Mouse (Mus musculus) intestine, embryonic 15.5 days (tissue): ENCODE data around the gene Supv3l1. TPM values are rescaled to one million over a fixed set of nuclear protein-coding genes. Genes with fewer than 3 reads are reported as not detected.
"Not testable (repeated sequence)": the region's sequence is repeated elsewhere in the genome, so short reads cannot be mapped to it uniquely, and the experiment has no call there.

Experiments used
- ATAC-seq: fragments of 200-750 bp; cut with Nextera tagmentation; 2 replicates; pipeline ENCODE4 v1.8.0; 2017; ENCODE audit warnings: moderate TSS enrichment, moderate library complexity
- H3K27ac ChIP-seq: fragments of 300-500 bp; sonication (generic); 2 replicates; pipeline ENCODE4 v1.5.1; 2015; ENCODE audit warnings: mild to moderate bottlenecking, inconsistent platforms
- H3K27me3 ChIP-seq: fragments of 300-500 bp; sonication (generic); replicated peaks from 2 replicates; pipeline ENCODE4 v1.6.1; 2015; ENCODE audit warnings: inconsistent platforms
- H3K36me3 ChIP-seq: fragments of 300-500 bp; sonication (generic); 2 replicates; pipeline ENCODE4 v1.6.1; 2015; ENCODE audit warnings: inconsistent platforms
- H3K4me1 ChIP-seq: fragments of 300-500 bp; sonication (generic); replicated peaks from 2 replicates; pipeline ENCODE4 v1.6.1; 2015; ENCODE audit warnings: inconsistent platforms
- H3K4me2 ChIP-seq: fragments of 300-500 bp; sonication (generic); replicated peaks from 2 replicates; pipeline ENCODE4 v1.6.1; 2015; ENCODE audit warnings: mild to moderate bottlenecking, inconsistent platforms
- H3K4me3 ChIP-seq: fragments of 300-500 bp; sonication (generic); replicated peaks from 2 replicates; pipeline ENCODE4 v1.5.1; 2015; ENCODE audit warnings: inconsistent platforms
- H3K9ac ChIP-seq: fragments of 300-500 bp; sonication (generic); 2 replicates; pipeline ENCODE4 v1.6.1; 2015; ENCODE audit warnings: inconsistent platforms
- H3K9me3 ChIP-seq: fragments of 300-500 bp; sonication (generic); 2 replicates; pipeline ENCODE4 v1.6.1; 2016; ENCODE audit warnings: inconsistent platforms
- WGBS: fragments of 180-500 bp; shearing (Covaris S2); methylation state at CpG from one replicate; pipeline ENCODE4 v1.1.7; 2015; 5-methylcytosine and 5-hydroxymethylcytosine counted together
- polyA plus RNA-seq: library from polyadenylated mRNA; unstranded; fragments of >200 nt; fragmentation: Nextera tagmentation; extraction: Ambion mirVana; gene quantifications from 2 replicates; pipeline ENCODE4 v1.2.1, GENCODE M21; 2015

Gene Supv3l1
- polyA plus RNA-seq = 31.2 and 33.3 TPM in 2 replicates

GRCm38 (mm10) chr10:62449364-62450279, at the start of gene Supv3l1, which contains the start of gene 4930507D05Rik:
Gene Supv3l1 (minus strand): TSS chr10:62449738.
Gene 4930507D05Rik (plus strand): TSS chr10:62449489.
- Histone ChIP-seq H3K9me3 (no peaks in the 10 kb centered on the region), H3K27ac (peak within 1 kb of the TSS; percentile 89), H3K36me3 (peaks cover 11% of the 10 kb centered on the region), H3K4me1 (peaks cover 7% of the 10 kb centered on the region; the same call in 1 of the 2 replicates), H3K4me2 (peak within 1 kb of the TSS; percentile 68), H3K9ac (peak within 1 kb of the TSS; percentile 100), H3K4me3 (peak within 1 kb of the TSS; percentile 100), H3K27me3 (no peaks in the 10 kb centered on the region)
- under 1% methylated on average over 73 of the region's 73 CpGs for WGBS
- ATAC-seq = peak; percentile 93

- not testable (repeated sequence) for H3K27ac ChIP-seq, H3K9ac ChIP-seq, H3K36me3 ChIP-seq, H3K4me2 ChIP-seq, H3K4me1 ChIP-seq, H3K9me3 ChIP-seq, ATAC-seq, H3K4me3 ChIP-seq, H3K27me3 ChIP-seq
- WGBS = 77% methylated on average over 3 of the region's 3 CpGs
Observed at GRCm38 (mm10) chr10:62491681-62492080, 42.1 kb upstream of the Supv3l1 start.

GRCm38 (mm10) chr10:62488266-62488665, 38.7 kb upstream of the Supv3l1 start:
- no peak overlapping the region for H3K4me2 ChIP-seq
- peaks cover 4% of the 10 kb centered on the region; the same call in 1 of the 2 replicates for H3K4me1 ChIP-seq
- H3K4me3 ChIP-seq = no peak overlapping the region
- no peak overlapping the region for H3K9ac ChIP-seq
- WGBS = 19% methylated on average over 1 of the region's 1 CpGs
- no peaks in the 10 kb centered on the region for H3K9me3 ChIP-seq
- ATAC-seq = no peak
- H3K27me3 ChIP-seq = no peaks in the 10 kb centered on the region
- H3K36me3 ChIP-seq = no peaks in the 10 kb centered on the region
- H3K27ac ChIP-seq = no peak overlapping the region

GRCm38 (mm10) chr10:62486618-62487415, 37.3 kb upstream of the Supv3l1 start, which contains the start of gene Vps26a:
Gene Vps26a (minus strand): TSS chr10:62486805.
- under 1% methylated on average over 56 of the region's 59 CpGs for WGBS

DNA sequence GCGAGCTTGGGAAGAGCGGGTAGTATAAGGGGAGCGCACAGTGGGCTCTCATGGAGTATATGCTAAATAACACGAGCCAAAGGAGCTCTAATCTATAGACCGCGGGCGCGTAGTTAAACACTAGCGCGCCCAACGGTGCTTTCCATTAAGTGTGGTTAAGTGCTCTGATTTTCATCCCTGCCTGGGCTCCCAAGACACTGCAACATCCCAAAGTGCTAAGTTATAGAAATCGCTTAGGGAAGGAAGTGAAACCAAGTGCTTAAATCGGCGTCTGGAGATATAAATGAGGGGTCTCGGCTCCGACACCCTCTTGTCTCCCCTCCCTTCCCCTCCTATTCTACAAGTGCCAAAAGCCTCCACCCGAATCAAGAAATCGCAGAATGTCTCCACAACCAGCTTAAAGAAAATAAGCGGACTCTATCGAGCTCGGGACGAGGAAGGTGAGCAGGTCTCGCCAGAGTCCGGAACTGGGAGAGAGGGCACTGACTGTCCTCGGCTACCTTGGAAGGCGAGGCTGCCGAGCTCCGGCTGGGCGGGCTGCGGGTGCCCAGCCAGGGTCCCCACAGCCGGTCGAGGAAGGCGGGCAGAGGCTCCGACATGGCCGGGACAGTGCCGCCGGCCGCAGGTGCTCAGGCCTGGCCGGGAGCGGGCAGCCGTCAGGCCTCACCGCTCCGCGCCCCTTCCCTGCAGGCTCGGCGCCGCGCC, 36.5 kb upstream of the Supv3l1 start:
- H3K9me3 ChIP-seq = no peaks in the 10 kb centered on the region
- peak overlapping the region; percentile 91 for H3K9ac ChIP-seq
- H3K36me3 ChIP-seq = no peaks in the 10 kb centered on the region
- H3K4me3 ChIP-seq = peak overlapping the region; percentile 97
- H3K27ac ChIP-seq = peak overlapping the region; percentile 83
- peaks cover 4% of the 10 kb centered on the region; the same call in 1 of the 2 replicates for H3K4me1 ChIP-seq
- peak; percentile 80 for ATAC-seq
- H3K27me3 ChIP-seq = no peaks in the 10 kb centered on the region
- H3K4me2 ChIP-seq = peak overlapping the region; percentile 57
- under 1% methylated on average over 40 of the region's 48 CpGs for WGBS

More at GRCm38 (mm10) chr10:62486618-62487415, 37.3 kb upstream of the Supv3l1 start, which contains the start of gene Vps26a:
- H3K36me3 ChIP-seq = no peaks in the 10 kb centered on the region
- no peaks in the 10 kb centered on the region for H3K9me3 ChIP-seq
- peak; percentile 93 for ATAC-seq
- peak within 1 kb of the TSS; percentile 89 for H3K27ac ChIP-seq
- H3K27me3 ChIP-seq = no peaks in the 10 kb centered on the region
- peak within 1 kb of the TSS; percentile 97 for H3K4me3 ChIP-seq
- peak within 1 kb of the TSS; percentile 57 for H3K4me2 ChIP-seq
- H3K9ac ChIP-seq = peak within 1 kb of the TSS; percentile 91
- H3K4me1 ChIP-seq = peaks cover 4% of the 10 kb centered on the region; the same call in 1 of the 2 replicates

- Histone ChIP-seq H3K9ac (no peak overlapping the region), H3K27ac (no peak overlapping the region), H3K27me3 (no peaks in the 10 kb centered on the region), H3K4me1 (peaks cover 2% of the 10 kb centered on the region; the same call in 1 of the 2 replicates), H3K9me3 (no peaks in the 10 kb centered on the region), H3K4me3 (no peak overlapping the region), H3K4me2 (no peak overlapping the region), H3K36me3 (no peaks in the 10 kb centered on the region)
- ATAC-seq = no peak
- WGBS = 65% methylated on average over 7 of the region's 7 CpGs
Observed at GRCm38 (mm10) chr10:62481108-62481852, 31.7 kb upstream of the Supv3l1 start.

DNA sequence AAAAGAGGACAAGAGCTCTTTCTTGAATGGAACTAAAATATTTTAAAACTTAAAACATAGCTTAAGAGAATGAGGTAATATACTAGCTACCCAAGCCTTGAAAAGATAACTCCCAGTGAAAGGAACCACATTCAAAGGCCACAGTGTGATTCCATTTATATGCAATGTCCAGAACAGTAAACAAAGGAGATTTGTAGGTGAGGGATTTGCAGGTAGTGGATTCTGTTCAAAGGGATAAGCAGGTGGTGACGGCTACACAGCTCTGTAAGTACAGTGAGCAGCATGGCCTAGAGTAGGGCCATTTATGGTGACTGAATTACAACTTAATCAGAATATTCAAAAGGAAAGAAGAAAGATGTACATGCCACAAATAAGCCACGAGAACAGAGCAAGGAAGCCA, 27.4 kb upstream of the Supv3l1 start:
- no peak overlapping the region for H3K4me3 ChIP-seq
- WGBS = 76% methylated on average over 2 of the region's 2 CpGs
- H3K36me3 ChIP-seq = no peaks in the 10 kb centered on the region
- no peaks in the 10 kb centered on the region for H3K4me1 ChIP-seq
- ATAC-seq = no peak
- H3K9me3 ChIP-seq = no peaks in the 10 kb centered on the region
- no peak overlapping the region for H3K9ac ChIP-seq
- H3K27ac ChIP-seq = no peak overlapping the region
- H3K27me3 ChIP-seq = no peaks in the 10 kb centered on the region
- H3K4me2 ChIP-seq = no peak overlapping the region

DNA sequence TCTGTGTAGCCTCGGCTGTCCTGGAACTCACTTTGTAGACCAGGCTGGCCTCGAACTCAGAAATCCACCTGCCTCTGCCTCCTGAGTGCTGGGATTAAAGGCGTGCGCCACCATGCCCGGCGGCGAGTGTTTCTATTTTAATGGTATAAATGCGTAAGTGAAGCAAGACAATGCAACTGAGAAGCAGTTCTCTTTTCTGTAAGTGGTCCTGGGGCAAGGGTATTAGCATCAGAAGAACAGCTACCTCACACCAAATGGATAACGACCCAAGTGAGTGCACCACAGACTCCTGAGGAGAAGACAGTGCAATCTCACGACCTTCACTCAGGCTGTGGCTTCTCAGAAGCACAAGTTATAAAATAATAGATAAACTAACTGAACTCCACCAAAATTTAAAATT, 25.4 kb upstream of the Supv3l1 start:
- Histone ChIP-seq H3K9ac (no peak overlapping the region), H3K27ac (no peak overlapping the region), H3K4me2 (no peak overlapping the region), H3K36me3 (no peaks in the 10 kb centered on the region), H3K27me3 (no peaks in the 10 kb centered on the region), H3K9me3 (no peaks in the 10 kb centered on the region), H3K4me3 (no peak overlapping the region), H3K4me1 (no peaks in the 10 kb centered on the region)
- 89% methylated on average over 10 of the region's 10 CpGs for WGBS
- no peak for ATAC-seq

DNA sequence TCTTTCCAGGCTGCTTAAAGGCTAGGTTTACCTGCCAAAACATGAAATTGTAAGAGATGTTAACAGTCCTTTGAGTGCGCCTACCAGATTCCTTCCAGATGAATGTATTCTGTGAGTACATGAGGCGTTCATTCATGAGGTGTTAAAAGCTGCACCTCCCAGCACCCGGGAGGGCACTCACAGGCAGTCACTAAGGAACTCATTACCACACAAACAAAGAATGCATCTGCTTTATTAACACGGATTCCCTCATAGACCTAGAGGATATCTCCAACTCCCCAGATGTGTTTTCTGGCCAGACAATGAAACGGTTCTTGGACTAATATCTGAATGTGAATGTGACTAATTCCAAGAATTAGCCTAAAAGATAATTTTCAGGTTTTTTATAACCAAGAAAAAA, 21.6 kb upstream of the Supv3l1 start:
- ATAC-seq = no peak

GRCm38 (mm10) chr10:62469736-62470135, 20.2 kb upstream of the Supv3l1 start:
- 90% methylated on average over 4 of the region's 4 CpGs for WGBS
- no peaks in the 10 kb centered on the region for H3K9me3 ChIP-seq
- H3K4me3 ChIP-seq = no peak overlapping the region
- no peak overlapping the region for H3K4me2 ChIP-seq
- H3K27me3 ChIP-seq = no peaks in the 10 kb centered on the region
- no peak overlapping the region for H3K9ac ChIP-seq
- ATAC-seq = no peak
- H3K27ac ChIP-seq = no peak overlapping the region
- H3K4me1 ChIP-seq = no peaks in the 10 kb centered on the region
- no peaks in the 10 kb centered on the region; the same call in 1 of the 2 replicates for H3K36me3 ChIP-seq

More for the DNA sequence above, 21.6 kb upstream of the Supv3l1 start:
- no peak overlapping the region for H3K4me3 ChIP-seq
- H3K4me1 ChIP-seq = no peaks in the 10 kb centered on the region
- no peaks in the 10 kb centered on the region; the same call in 1 of the 2 replicates for H3K36me3 ChIP-seq
- no peaks in the 10 kb centered on the region for H3K27me3 ChIP-seq
- H3K9ac ChIP-seq = no peak overlapping the region
- WGBS = 72% methylated on average over 5 of the region's 5 CpGs
- H3K9me3 ChIP-seq = no peaks in the 10 kb centered on the region
- no peak overlapping the region for H3K27ac ChIP-seq
- no peak overlapping the region for H3K4me2 ChIP-seq

- Histone ChIP-seq H3K4me3 (no peak overlapping the region), H3K27ac (no peak overlapping the region), H3K36me3 (peaks cover 10% of the 10 kb centered on the region), H3K4me1 (no peaks in the 10 kb centered on the region), H3K27me3 (no peaks in the 10 kb centered on the region), H3K4me2 (no peak overlapping the region), H3K9me3 (no peaks in the 10 kb centered on the region), H3K9ac (no peak overlapping the region)
- ATAC-seq = no peak
Observed at GRCm38 (mm10) chr10:62461321-62461720, 11.8 kb upstream of the Supv3l1 start.
